Mouse (Mus musculus) embryonic facial prominence, embryonic 12.5 days (tissue): ENCODE measurements around the gene Tnk2. TPM values are rescaled to one million over a fixed set of nuclear protein-coding genes. Genes with fewer than 3 reads are reported as not detected.

Source experiments
- ATAC-seq: fragments of 200-750 bp; cut with Nextera tagmentation; 2 replicates; pipeline ENCODE4 v1.8.0; 2017; ENCODE audit not compliant: insufficient number of reproducible peaks, insufficient read depth, low FRiP score, low TSS enrichment
- H3K27ac ChIP-seq: fragments of 300-500 bp; sonication (generic); 2 replicates; pipeline ENCODE4 v1.5.1; 2016; ENCODE audit warnings: mild to moderate bottlenecking
- H3K27me3 ChIP-seq: fragments of 300-500 bp; sonication (generic); 2 replicates; pipeline ENCODE4 v1.6.1; 2016; ENCODE audit warnings: mild to moderate bottlenecking, moderate library complexity
- H3K36me3 ChIP-seq: fragments of 300-500 bp; sonication (generic); 2 replicates; pipeline ENCODE4 v1.6.1; 2016; ENCODE audit warnings: mild to moderate bottlenecking
- H3K4me1 ChIP-seq: fragments of 300-500 bp; sonication (generic); 2 replicates; pipeline ENCODE4 v1.6.1; 2016
- H3K4me2 ChIP-seq: fragments of 300-500 bp; sonication (generic); replicated peaks from 2 replicates; pipeline ENCODE4 v1.6.1; 2016; ENCODE audit warnings: mild to moderate bottlenecking, moderate library complexity
- H3K4me3 ChIP-seq: fragments of 300-500 bp; sonication (generic); 2 replicates; pipeline ENCODE4 v1.5.1; 2016; ENCODE audit warnings: mild to moderate bottlenecking
- H3K9ac ChIP-seq: fragments of 300-500 bp; sonication (generic); 2 replicates; pipeline ENCODE4 v1.6.1; 2016; ENCODE audit warnings: mild to moderate bottlenecking, moderate library complexity
- H3K9me3 ChIP-seq: fragments of 300-500 bp; sonication (generic); 2 replicates; pipeline ENCODE4 v1.6.1; 2016; ENCODE audit warnings: mild to moderate bottlenecking, moderate library complexity
- WGBS: fragments of 180-500 bp; shearing (Covaris S2); methylation state at CpG from one replicate; pipeline ENCODE4 v1.1.7; 2016; 5-methylcytosine and 5-hydroxymethylcytosine counted together
- polyA plus RNA-seq: library from polyadenylated mRNA; unstranded; fragments of >200 nt; fragmentation: Nextera tagmentation; extraction: Ambion mirVana; gene quantifications from 2 replicates; pipeline ENCODE4 v1.2.1, GENCODE M21; 2016

Gene Tnk2
- polyA plus RNA-seq, 1 experiment from 2014 or later, result 13.8 TPM

- H3K27ac ChIP-seq, result no peak overlapping the region
- no peaks in the 10 kb centered on the region for H3K9me3 ChIP-seq
- no peak overlapping the region for H3K4me3 ChIP-seq
- ATAC-seq, result no peak
- H3K36me3 ChIP-seq, result no peaks in the 10 kb centered on the region
- peaks cover 17% of the 10 kb centered on the region for H3K4me1 ChIP-seq
- no peaks in the 10 kb centered on the region for H3K27me3 ChIP-seq
- H3K9ac ChIP-seq, result no peak overlapping the region
- H3K4me2 ChIP-seq, result no peak overlapping the region
These were observed 6.8 kb downstream of the Tnk2 start for GRCm38 (mm10) chr16:32650461-32650860.

GRCm38 (mm10) chr16:32650974-32651618, 7.4 kb downstream of the Tnk2 start:
- no peak for ATAC-seq
- WGBS, result 82% methylated on average over 5 of the region's 5 CpGs
- Histone ChIP-seq H3K9ac (no peak overlapping the region), H3K4me3 (no peak overlapping the region), H3K36me3 (no peaks in the 10 kb centered on the region), H3K27ac (no peak overlapping the region), H3K9me3 (no peaks in the 10 kb centered on the region), H3K4me1 (peaks cover 11% of the 10 kb centered on the region), H3K4me2 (no peak overlapping the region), H3K27me3 (no peaks in the 10 kb centered on the region)

GRCm38 (mm10) chr16:32654071-32654733, 10.5 kb downstream of the Tnk2 start:
- H3K4me2 ChIP-seq, result no peak overlapping the region
- H3K27me3 ChIP-seq, result no peaks in the 10 kb centered on the region
- 78% methylated on average over 6 of the region's 6 CpGs for WGBS
- no peaks in the 10 kb centered on the region for H3K36me3 ChIP-seq
- H3K4me1 ChIP-seq, result peaks cover 23% of the 10 kb centered on the region
- no peak overlapping the region for H3K27ac ChIP-seq
- ATAC-seq, result no peak
- H3K9me3 ChIP-seq, result no peaks in the 10 kb centered on the region
- no peak overlapping the region for H3K4me3 ChIP-seq
- no peak overlapping the region for H3K9ac ChIP-seq

- H3K9me3 ChIP-seq, result no peaks in the 10 kb centered on the region
- no peak overlapping the region for H3K4me3 ChIP-seq
- ATAC-seq, result no peak
- H3K27ac ChIP-seq, result no peak overlapping the region
- H3K4me2 ChIP-seq, result no peak overlapping the region
- peaks cover 36% of the 10 kb centered on the region for H3K4me1 ChIP-seq
- no peak overlapping the region for H3K9ac ChIP-seq
- 94% methylated on average over 4 of the region's 4 CpGs for WGBS
- no peaks in the 10 kb centered on the region for H3K36me3 ChIP-seq
- no peaks in the 10 kb centered on the region for H3K27me3 ChIP-seq
These were observed 11.9 kb downstream of the Tnk2 start for GRCm38 (mm10) chr16:32655534-32655933.

- H3K27ac ChIP-seq, result no peak overlapping the region
- ATAC-seq, result no peak
- 81% methylated on average over 8 of the region's 8 CpGs for WGBS
- H3K9ac ChIP-seq, result no peak overlapping the region
- no peak overlapping the region for H3K4me3 ChIP-seq
- no peaks in the 10 kb centered on the region for H3K9me3 ChIP-seq
- H3K27me3 ChIP-seq, result no peaks in the 10 kb centered on the region
- H3K36me3 ChIP-seq, result no peaks in the 10 kb centered on the region
- H3K4me1 ChIP-seq, result peaks cover 44% of the 10 kb centered on the region
- no peak overlapping the region for H3K4me2 ChIP-seq
These were observed 12.6 kb downstream of the Tnk2 start for GRCm38 (mm10) chr16:32656321-32656720.

- H3K27ac ChIP-seq, result no peak overlapping the region
- no peak for ATAC-seq
- no peak overlapping the region for H3K4me2 ChIP-seq
- H3K36me3 ChIP-seq, result no peaks in the 10 kb centered on the region
- peaks cover 49% of the 10 kb centered on the region for H3K4me1 ChIP-seq
- 72% methylated on average over 8 of the region's 8 CpGs for WGBS
- H3K4me3 ChIP-seq, result no peak overlapping the region
- no peaks in the 10 kb centered on the region for H3K9me3 ChIP-seq
- no peaks in the 10 kb centered on the region for H3K27me3 ChIP-seq
- no peak overlapping the region for H3K9ac ChIP-seq
These were observed 13.1 kb downstream of the Tnk2 start for GRCm38 (mm10) chr16:32656794-32657193.

GRCm38 (mm10) chr16:32657498-32658250, 14.0 kb downstream of the Tnk2 start:
- Histone ChIP-seq H3K9me3 (no peaks in the 10 kb centered on the region), H3K4me1 (peaks cover 56% of the 10 kb centered on the region), H3K9ac (no peak overlapping the region), H3K36me3 (no peaks in the 10 kb centered on the region), H3K4me2 (no peak overlapping the region), H3K4me3 (no peak overlapping the region), H3K27me3 (no peaks in the 10 kb centered on the region), H3K27ac (no peak overlapping the region)
- no peak for ATAC-seq
- WGBS, result 92% methylated on average over 16 of the region's 16 CpGs

- 0% methylated on average over 16 of the region's 21 CpGs for WGBS
- Histone ChIP-seq H3K36me3 (no peaks in the 10 kb centered on the region), H3K4me2 (peak overlapping the region; percentile 64), H3K4me3 (peak overlapping the region; percentile 36), H3K27me3 (no peaks in the 10 kb centered on the region), H3K9me3 (no peaks in the 10 kb centered on the region), H3K27ac (peak overlapping the region; percentile 47), H3K9ac (peak overlapping the region; percentile 40), H3K4me1 (peaks cover 53% of the 10 kb centered on the region)
- ATAC-seq, result no peak
These were observed 15.1 kb downstream of the Tnk2 start for GRCm38 (mm10) chr16:32658743-32659171.

- H3K4me2 ChIP-seq, result peak overlapping the region; percentile 64
- ATAC-seq, result no peak
- peak overlapping the region; percentile 36 for H3K4me3 ChIP-seq
- no peaks in the 10 kb centered on the region for H3K9me3 ChIP-seq
- H3K27me3 ChIP-seq, result no peaks in the 10 kb centered on the region
- WGBS, result 3% methylated on average over 8 of the region's 8 CpGs
- H3K9ac ChIP-seq, result peak overlapping the region; percentile 40; the same call in 1 of the 2 replicates
- no peaks in the 10 kb centered on the region for H3K36me3 ChIP-seq
- peaks cover 50% of the 10 kb centered on the region for H3K4me1 ChIP-seq
- H3K27ac ChIP-seq, result peak overlapping the region; percentile 47; the same call in 1 of the 2 replicates
These were observed 15.7 kb downstream of the Tnk2 start for GRCm38 (mm10) chr16:32659385-32659784.

GRCm38 (mm10) chr16:32660095-32660494, 16.4 kb downstream of the Tnk2 start:
- Histone ChIP-seq H3K4me3 (no peak overlapping the region), H3K9ac (no peak overlapping the region), H3K27me3 (no peaks in the 10 kb centered on the region), H3K36me3 (no peaks in the 10 kb centered on the region), H3K27ac (peak overlapping the region; percentile 75; the same call in 1 of the 2 replicates), H3K9me3 (no peaks in the 10 kb centered on the region), H3K4me2 (no peak overlapping the region), H3K4me1 (peaks cover 50% of the 10 kb centered on the region)
- no peak for ATAC-seq
- 54% methylated on average over 1 of the region's 1 CpGs for WGBS

GRCm38 (mm10) chr16:32660557-32661321, 17.1 kb downstream of the Tnk2 start:
- H3K27ac ChIP-seq, result peak overlapping the region; percentile 75
- ATAC-seq, result peak; percentile 16; the same call in 1 of the 2 replicates
- no peaks in the 10 kb centered on the region for H3K9me3 ChIP-seq
- WGBS, result 24% methylated on average over 10 of the region's 10 CpGs
- peaks cover 50% of the 10 kb centered on the region for H3K4me1 ChIP-seq
- H3K27me3 ChIP-seq, result no peaks in the 10 kb centered on the region
- 0 out of 2 replicates have a peak overlapping the region, but pooled peaks have one; percentile 20 for H3K9ac ChIP-seq
- no peaks in the 10 kb centered on the region for H3K36me3 ChIP-seq
- peak overlapping the region; percentile 12; the same call in 1 of the 2 replicates for H3K4me2 ChIP-seq
- no peak overlapping the region for H3K4me3 ChIP-seq
